Mouse (Mus musculus) stomach, embryonic 15.5 days (tissue): ENCODE measurements around the gene Smarcc2. TPM values are rescaled to one million over a fixed set of nuclear protein-coding genes. Genes with fewer than 3 reads are reported as not detected.
A peak's percentile ranks its signal among the peaks of the same experiment; 100 is the strongest.

Source experiments
- ATAC-seq: fragments of 200-750 bp; cut with Nextera tagmentation; 2 replicates; pipeline ENCODE4 v1.8.0; 2017; ENCODE audit warnings: low read depth, moderate number of reproducible peaks, moderate TSS enrichment; ENCODE audit not compliant: insufficient read depth, low FRiP score
- H3K27ac ChIP-seq: fragments of 300-500 bp; sonication (generic); 2 replicates; pipeline ENCODE4 v1.5.1; 2015; ENCODE audit warnings: mild to moderate bottlenecking, inconsistent platforms
- H3K27me3 ChIP-seq: fragments of 300-500 bp; sonication (generic); replicated peaks from 2 replicates; pipeline ENCODE4 v1.6.1; 2015; ENCODE audit warnings: inconsistent platforms
- H3K36me3 ChIP-seq: fragments of 300-500 bp; sonication (generic); 2 replicates; pipeline ENCODE4 v1.6.1; 2015; ENCODE audit warnings: inconsistent platforms
- H3K4me1 ChIP-seq: fragments of 300-500 bp; sonication (generic); 2 replicates; pipeline ENCODE4 v1.6.1; 2015; ENCODE audit warnings: inconsistent platforms
- H3K4me2 ChIP-seq: fragments of 300-500 bp; sonication (generic); 2 replicates; pipeline ENCODE4 v1.6.1; 2015; ENCODE audit warnings: mild to moderate bottlenecking, inconsistent platforms
- H3K4me3 ChIP-seq: fragments of 300-500 bp; sonication (generic); replicated peaks from 2 replicates; pipeline ENCODE4 v1.5.1; 2015; ENCODE audit warnings: inconsistent platforms
- H3K9ac ChIP-seq: fragments of 300-500 bp; sonication (generic); 2 replicates; pipeline ENCODE4 v1.6.1; 2015; ENCODE audit warnings: inconsistent platforms
- H3K9me3 ChIP-seq: fragments of 300-500 bp; sonication (generic); 2 replicates; pipeline ENCODE4 v1.6.1; 2016; ENCODE audit warnings: inconsistent platforms
- WGBS: fragments of 180-500 bp; shearing (Covaris S2); methylation state at CpG from one replicate; pipeline ENCODE4 v1.1.7; 2015; 5-methylcytosine and 5-hydroxymethylcytosine counted together
- polyA plus RNA-seq: library from polyadenylated mRNA; unstranded; fragments of >200 nt; fragmentation: Nextera tagmentation; extraction: Ambion mirVana; gene quantifications from 2 replicates; pipeline ENCODE4 v1.2.1, GENCODE M21; 2015

Gene Smarcc2
- 63.1 and 70.0 TPM in 2 replicates for polyA plus RNA-seq

DNA sequence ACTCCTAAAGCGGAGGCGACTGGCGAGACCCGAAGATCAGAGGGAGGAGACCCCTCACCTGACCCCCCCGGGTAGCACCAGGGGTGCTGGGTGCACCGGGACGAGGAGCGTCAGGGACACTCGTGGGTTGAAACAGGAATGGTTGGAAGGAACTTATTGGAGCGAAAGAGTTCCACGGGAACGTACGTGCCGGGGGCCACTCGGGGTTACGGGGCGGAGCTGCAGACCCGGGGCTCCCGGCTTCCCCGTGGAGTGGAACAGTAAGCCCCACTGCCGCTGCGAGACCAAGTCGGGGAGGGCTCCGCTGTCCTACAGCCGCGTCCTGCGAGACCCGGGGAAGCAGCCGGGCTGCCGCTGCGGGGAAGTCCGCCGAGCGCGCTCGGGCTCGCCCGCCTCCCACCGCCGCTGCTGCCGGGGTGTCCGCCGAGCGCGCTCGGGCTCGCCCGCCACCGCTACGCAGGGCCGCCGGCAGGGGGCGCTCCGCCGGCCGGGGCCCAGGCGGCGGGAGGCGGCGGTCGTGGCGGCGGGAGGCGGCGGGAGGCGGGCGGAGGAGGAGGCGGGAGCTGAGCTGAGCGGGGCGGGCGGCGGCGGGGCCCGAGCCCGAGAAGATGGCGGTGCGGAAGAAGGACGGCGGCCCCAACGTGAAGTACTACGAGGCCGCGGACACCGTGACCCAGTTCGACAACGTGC is at the start of gene Smarcc2:
Gene Smarcc2 (plus strand): TSS at position 530 of the 690 bp plus-strand sequence.
- Histone ChIP-seq H3K4me1 (peaks cover 17% of the 10 kb centered on the region), H3K9ac (peak within 1 kb of the TSS; percentile 94), H3K36me3 (peaks cover 19% of the 10 kb centered on the region), H3K27ac (peak within 1 kb of the TSS; percentile 97), H3K4me3 (peak within 1 kb of the TSS; percentile 88), H3K4me2 (peak within 1 kb of the TSS; percentile 71), H3K27me3 (no peaks in the 10 kb centered on the region), H3K9me3 (no peaks in the 10 kb centered on the region)
- under 1% methylated on average over 64 of the region's 86 CpGs for WGBS
- peak; percentile 79 for ATAC-seq

DNA sequence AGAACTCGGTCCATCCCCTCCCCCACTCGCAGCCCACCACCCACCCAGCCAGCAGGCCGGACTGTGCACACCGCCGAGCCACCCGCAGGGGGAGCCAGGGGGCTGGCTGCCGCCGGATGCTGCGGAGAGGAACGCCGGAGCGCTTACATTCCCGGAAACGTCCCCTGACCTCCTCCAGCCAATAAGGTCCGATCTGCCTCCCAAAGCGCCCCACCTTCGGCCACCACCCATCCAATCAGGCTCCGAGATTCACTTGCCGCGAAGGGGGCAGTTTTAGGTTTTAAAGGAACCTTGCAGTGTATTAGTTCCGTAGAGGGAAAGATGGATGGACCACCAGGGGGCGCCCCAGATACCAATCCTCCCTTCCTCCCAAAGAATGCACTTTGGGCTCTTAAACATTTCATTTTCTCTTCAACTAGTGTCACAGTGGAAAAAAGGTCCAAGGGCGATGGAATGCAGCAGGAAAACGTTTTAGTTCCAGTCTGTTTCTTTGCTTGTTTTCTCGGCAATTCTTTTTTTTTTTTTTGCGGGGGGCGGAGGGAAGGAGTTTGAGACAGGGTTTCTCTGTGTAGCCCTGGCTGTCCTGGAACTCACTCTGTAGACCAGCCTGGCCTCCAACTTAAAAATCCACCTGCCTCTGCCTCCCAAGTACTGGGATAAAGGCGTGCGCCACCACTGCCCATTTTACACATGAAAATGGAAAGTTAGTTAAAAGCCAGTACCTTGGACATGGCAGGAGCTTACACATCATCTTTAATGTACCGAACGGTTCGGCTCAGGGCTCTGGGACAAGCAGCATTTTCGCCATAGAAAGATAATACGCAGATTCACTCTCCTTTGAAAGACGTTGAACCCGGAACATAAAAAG is 49.1 kb upstream of the Smarcc2 start:
- H3K9ac ChIP-seq, result peak overlapping the region; percentile 84
- peak overlapping the region; percentile 92 for H3K4me3 ChIP-seq
- H3K4me2 ChIP-seq, result peak overlapping the region; percentile 96
- H3K27ac ChIP-seq, result peak overlapping the region; percentile 96
- 4% methylated on average over 36 of the region's 36 CpGs for WGBS
- H3K9me3 ChIP-seq, result no peaks in the 10 kb centered on the region
- no peaks in the 10 kb centered on the region for H3K27me3 ChIP-seq
- peak; percentile 91 for ATAC-seq
- H3K36me3 ChIP-seq, result 0 out of 2 replicates have a peak, but pooled peaks cover 3% of the 10 kb centered on the region
- peaks cover 45% of the 10 kb centered on the region for H3K4me1 ChIP-seq

DNA sequence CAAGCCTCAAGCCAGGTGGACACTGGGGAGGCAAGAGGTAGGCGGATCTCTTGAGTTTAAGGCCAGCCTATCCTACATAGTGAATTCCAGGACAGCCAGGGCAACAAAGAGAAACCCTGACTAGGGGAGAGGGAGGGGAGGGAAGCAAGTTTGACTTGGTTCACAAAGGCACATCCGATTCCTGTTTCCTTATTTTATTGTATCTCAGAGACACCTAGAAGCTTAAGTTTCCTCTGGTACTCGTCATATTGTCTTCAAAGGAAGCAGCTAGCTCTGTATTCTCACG is 48.5 kb upstream of the Smarcc2 start:
- no peaks in the 10 kb centered on the region for H3K27me3 ChIP-seq
- H3K4me1 ChIP-seq, result peaks cover 46% of the 10 kb centered on the region
- H3K9me3 ChIP-seq, result no peaks in the 10 kb centered on the region
- peak overlapping the region; percentile 92 for H3K4me3 ChIP-seq
- H3K4me2 ChIP-seq, result peak overlapping the region; percentile 94
- WGBS, result 21% methylated on average over 4 of the region's 4 CpGs
- H3K36me3 ChIP-seq, result 0 out of 2 replicates have a peak, but pooled peaks cover 3% of the 10 kb centered on the region
- ATAC-seq, result no peak
- peak overlapping the region; percentile 96 for H3K27ac ChIP-seq
- H3K9ac ChIP-seq, result no peak overlapping the region

DNA sequence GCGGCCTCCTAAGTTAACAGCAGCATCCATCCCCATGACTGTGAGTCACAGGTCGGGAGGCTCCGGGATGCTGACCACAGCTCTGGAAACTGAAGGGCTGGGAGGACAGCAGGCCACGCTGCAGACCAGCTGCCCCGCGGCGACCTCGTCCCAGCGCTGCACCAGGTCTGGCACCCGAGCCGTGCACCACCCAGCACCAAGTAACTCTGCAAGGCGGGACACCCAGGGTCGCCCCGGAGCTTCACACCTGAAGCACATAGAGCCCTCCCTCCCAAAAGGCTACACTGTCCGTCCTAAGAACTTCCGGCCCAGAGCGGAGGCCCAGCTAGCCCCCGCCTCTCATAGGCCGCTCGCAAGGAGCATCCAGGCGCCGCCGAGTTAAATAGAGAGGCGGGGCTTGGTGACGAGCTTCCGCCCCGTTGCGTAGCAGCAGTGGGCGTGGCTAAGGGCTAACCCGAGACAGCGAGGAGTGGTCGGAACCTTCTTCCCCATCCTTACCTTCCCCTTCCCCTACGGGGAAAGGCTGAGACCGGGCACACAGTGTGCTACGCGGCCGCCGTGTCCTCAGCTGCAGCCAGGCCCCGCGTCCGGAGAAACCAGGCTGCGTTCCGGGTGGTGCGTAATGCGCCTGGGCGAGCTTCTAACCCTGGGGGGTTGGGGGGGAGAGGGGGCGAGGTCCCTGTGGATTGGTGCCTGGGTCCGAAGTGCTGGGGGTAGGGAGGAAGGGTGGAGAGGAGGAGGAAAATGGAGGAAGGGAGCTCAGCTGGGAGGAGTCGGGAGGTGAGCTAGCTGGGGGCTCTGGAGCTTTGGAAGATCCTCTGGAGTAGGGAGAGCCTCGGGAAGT is 47.6 kb upstream of the Smarcc2 start, which contains the start of the genes Nabp2 and Rnf41:
Gene Nabp2 (minus strand): TSS at position 282 of the 844 bp plus-strand sequence.
Gene Rnf41 (plus strand): TSS at position 447 of the 844 bp plus-strand sequence.
- under 1% methylated on average over 50 of the region's 50 CpGs for WGBS
- H3K4me2 ChIP-seq, result peak within 1 kb of the TSS; percentile 94
- no peaks in the 10 kb centered on the region for H3K27me3 ChIP-seq
- peak within 1 kb of the TSS; percentile 86 for H3K9ac ChIP-seq
- no peaks in the 10 kb centered on the region for H3K9me3 ChIP-seq
- peak; percentile 87 for ATAC-seq
- peaks cover 46% of the 10 kb centered on the region for H3K4me1 ChIP-seq
- no peaks in the 10 kb centered on the region for H3K36me3 ChIP-seq
- peak within 1 kb of the TSS; percentile 96 for H3K27ac ChIP-seq
- peak within 1 kb of the TSS; percentile 92 for H3K4me3 ChIP-seq

DNA sequence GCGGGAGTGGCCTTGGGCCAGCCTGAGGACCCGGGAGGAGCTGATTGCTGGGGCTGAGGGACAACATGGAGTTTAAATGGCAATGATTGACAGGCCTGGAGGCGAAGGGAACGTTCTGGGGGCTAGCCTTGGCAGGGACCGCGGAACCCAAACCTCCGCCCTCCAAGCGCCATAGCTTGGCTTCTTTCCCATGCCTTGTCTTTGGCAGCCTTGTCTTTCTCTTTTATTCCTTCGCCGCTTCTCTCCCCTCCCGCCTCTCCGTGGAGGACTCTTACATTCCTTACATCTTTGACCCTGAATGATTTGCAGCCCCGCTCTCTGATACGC is 47.0 kb upstream of the Smarcc2 start:
- ATAC-seq, result no peak
- H3K9me3 ChIP-seq, result no peaks in the 10 kb centered on the region
- H3K27ac ChIP-seq, result peak overlapping the region; percentile 96
- H3K9ac ChIP-seq, result peak overlapping the region; percentile 86; the same call in 1 of the 2 replicates
- H3K36me3 ChIP-seq, result peaks cover 5% of the 10 kb centered on the region
- under 1% methylated on average over 14 of the region's 14 CpGs for WGBS
- no peaks in the 10 kb centered on the region for H3K27me3 ChIP-seq
- peaks cover 46% of the 10 kb centered on the region for H3K4me1 ChIP-seq
- H3K4me2 ChIP-seq, result peak overlapping the region; percentile 94
- peak overlapping the region; percentile 92 for H3K4me3 ChIP-seq

DNA sequence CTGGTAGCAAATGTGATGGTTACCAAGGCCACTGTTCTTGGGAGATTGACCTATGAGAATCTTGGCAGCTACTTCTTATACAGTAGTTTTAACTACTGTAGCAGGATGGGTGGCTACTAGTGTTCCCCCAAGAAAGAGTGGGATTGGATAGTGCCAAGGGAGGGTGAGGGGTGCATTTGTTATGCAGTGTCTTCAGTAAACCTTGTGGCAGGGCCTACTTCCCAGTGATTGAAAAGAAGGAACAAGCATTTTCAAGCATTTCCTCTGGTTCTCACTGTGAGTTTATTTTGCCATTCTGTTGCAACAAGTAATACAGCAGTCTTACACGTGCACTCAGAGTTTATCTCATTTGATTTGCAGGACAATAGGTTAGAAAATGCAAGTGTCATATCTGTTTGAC is 46.5 kb upstream of the Smarcc2 start:
- 15% methylated on average over 1 of the region's 1 CpGs for WGBS
- H3K4me2 ChIP-seq, result peak overlapping the region; percentile 94
- no peaks in the 10 kb centered on the region for H3K9me3 ChIP-seq
- ATAC-seq, result no peak
- H3K9ac ChIP-seq, result peak overlapping the region; percentile 86; the same call in 1 of the 2 replicates
- H3K4me1 ChIP-seq, result peaks cover 46% of the 10 kb centered on the region
- peak overlapping the region; percentile 96; the same call in 1 of the 2 replicates for H3K27ac ChIP-seq
- H3K4me3 ChIP-seq, result peak overlapping the region; percentile 92
- peaks cover 10% of the 10 kb centered on the region for H3K36me3 ChIP-seq
- no peaks in the 10 kb centered on the region for H3K27me3 ChIP-seq

DNA sequence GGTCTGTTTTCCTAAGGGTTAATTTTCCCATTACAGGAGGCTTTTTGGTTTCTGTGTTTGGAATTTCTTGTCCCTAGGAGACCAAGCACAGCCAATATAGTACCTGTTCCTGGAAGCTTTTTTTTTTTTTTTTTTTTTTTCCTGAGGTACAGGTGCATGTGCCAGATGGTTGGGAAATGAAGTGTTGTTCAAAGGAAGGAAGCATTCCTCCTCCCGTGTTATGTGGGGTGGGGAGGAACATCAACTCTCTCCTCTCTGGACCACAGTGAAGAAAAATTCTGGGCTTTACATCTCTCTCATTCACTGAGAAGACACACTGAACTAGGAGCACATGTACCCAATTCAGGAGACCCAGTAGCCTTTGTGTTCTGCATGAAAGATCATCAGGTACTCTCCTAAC is 46.0 kb upstream of the Smarcc2 start:
- ATAC-seq, result no peak
- Histone ChIP-seq H3K4me2 (peak overlapping the region; percentile 94), H3K4me3 (no peak overlapping the region), H3K27me3 (no peaks in the 10 kb centered on the region), H3K9me3 (no peaks in the 10 kb centered on the region), H3K27ac (no peak overlapping the region), H3K9ac (no peak overlapping the region), H3K36me3 (peaks cover 11% of the 10 kb centered on the region), H3K4me1 (peaks cover 45% of the 10 kb centered on the region)
- 44% methylated on average over 1 of the region's 1 CpGs for WGBS

DNA sequence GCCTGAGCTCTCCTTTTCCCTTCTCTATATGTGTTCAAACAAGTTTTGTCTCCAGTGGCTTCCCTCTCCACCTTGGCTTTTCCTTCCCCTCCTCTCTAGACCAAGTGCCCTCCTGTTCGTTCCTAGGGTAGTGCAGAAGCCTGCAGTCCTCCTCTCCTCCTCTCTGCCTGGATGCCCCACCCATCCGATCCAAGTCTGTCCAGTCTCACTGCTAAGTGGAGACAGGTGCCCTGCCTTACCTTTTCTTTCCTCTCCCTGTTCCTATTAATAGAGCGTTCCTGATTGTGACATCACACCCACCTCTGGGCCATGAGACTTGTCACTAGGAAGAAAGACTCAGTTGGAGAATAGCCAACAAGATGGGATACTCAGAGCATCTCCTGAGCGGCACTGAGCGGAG is 44.2 kb upstream of the Smarcc2 start:
- peaks cover 35% of the 10 kb centered on the region for H3K4me1 ChIP-seq

DNA sequence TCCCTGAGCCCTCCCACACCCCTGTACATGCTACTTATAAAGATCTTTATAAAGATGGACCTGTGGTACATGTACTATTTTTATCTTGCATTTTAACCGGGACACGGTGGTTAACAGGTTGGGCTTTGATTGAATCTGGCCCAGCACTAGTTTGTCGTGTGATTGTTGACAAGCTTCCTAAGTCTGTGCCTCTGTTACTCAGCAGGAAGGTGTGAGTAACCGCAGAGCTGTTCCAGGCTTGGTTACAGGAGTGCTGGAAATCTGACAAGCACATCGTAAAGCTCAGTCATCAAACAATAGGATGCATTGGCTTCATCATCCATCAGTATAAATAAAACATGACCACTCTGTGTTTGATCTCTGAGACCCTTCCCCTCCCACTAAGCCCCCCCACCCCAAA is 36.6 kb upstream of the Smarcc2 start:
- Histone ChIP-seq H3K4me3 (no peak overlapping the region), H3K9me3 (no peaks in the 10 kb centered on the region), H3K27ac (no peak overlapping the region), H3K9ac (no peak overlapping the region), H3K4me1 (no peaks in the 10 kb centered on the region), H3K4me2 (no peak overlapping the region), H3K27me3 (no peaks in the 10 kb centered on the region), H3K36me3 (peaks cover 31% of the 10 kb centered on the region)
- WGBS, result 63% methylated on average over 5 of the region's 5 CpGs
- ATAC-seq, result no peak

More for the DNA sequence above, 44.2 kb upstream of the Smarcc2 start:
- WGBS, result 87% methylated on average over 5 of the region's 5 CpGs
- Histone ChIP-seq H3K36me3 (peaks cover 15% of the 10 kb centered on the region), H3K9ac (no peak overlapping the region), H3K27me3 (no peaks in the 10 kb centered on the region), H3K27ac (no peak overlapping the region), H3K4me3 (no peak overlapping the region), H3K9me3 (no peaks in the 10 kb centered on the region), H3K4me2 (no peak overlapping the region)
- no peak for ATAC-seq

DNA sequence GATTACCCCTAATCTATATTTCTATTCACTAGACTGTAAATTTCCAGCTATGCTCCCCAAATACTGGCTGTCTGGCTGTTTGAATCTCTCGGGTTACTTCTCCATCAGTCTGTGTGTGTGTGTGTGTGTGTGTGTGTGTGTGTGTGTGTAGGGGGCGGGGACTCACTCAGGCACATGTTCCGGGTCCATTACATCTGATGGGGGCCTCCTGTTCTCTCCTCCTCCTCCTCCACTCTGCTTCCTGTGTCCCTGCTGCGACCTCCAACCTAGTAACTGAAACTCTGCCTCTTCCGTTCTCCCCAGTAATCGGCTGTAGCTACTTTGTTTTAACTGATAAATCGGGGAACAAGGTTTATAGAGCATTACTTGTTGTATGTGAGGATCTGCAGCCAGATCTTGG is 34.4 kb upstream of the Smarcc2 start:
- Histone ChIP-seq H3K4me1 (no peaks in the 10 kb centered on the region), H3K9ac (no peak overlapping the region), H3K4me3 (no peak overlapping the region), H3K9me3 (no peaks in the 10 kb centered on the region), H3K27ac (no peak overlapping the region), H3K4me2 (no peak overlapping the region), H3K27me3 (no peaks in the 10 kb centered on the region), H3K36me3 (peaks cover 35% of the 10 kb centered on the region)
- 30% methylated on average over 7 of the region's 7 CpGs for WGBS
- no peak for ATAC-seq

DNA sequence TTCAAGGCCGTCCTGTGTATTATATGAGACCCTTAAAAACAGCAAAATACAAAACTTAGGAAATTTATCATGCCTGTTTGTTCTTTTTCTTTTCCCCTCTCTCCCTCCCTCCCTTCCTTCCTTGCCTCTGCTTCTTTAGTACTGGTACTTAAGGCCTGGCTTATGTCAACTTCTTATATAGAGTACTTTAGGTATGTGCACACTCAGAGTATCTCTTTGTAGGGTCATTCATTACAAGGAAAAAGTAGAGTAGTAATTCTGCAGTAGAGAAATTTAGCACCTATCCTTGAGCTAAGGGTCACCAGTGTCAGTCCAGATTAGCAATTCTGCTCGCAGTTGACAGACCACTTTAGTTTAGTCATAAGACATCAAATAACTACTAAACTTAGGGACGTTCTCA is 33.8 kb upstream of the Smarcc2 start:
- H3K4me1 ChIP-seq, result no peaks in the 10 kb centered on the region
- no peak overlapping the region for H3K9ac ChIP-seq
- no peak for ATAC-seq
- no peaks in the 10 kb centered on the region for H3K27me3 ChIP-seq
- H3K4me2 ChIP-seq, result no peak overlapping the region
- no peak overlapping the region for H3K27ac ChIP-seq
- no peak overlapping the region for H3K4me3 ChIP-seq
- H3K9me3 ChIP-seq, result no peaks in the 10 kb centered on the region
- WGBS, result 78% methylated on average over 3 of the region's 3 CpGs
- peaks cover 37% of the 10 kb centered on the region for H3K36me3 ChIP-seq
